Mouse (Mus musculus) brain, embryonic 14.5 days (tissue): ENCODE results near the gene Ppcdc.

Source experiments
- CTCF ChIP-seq: fragments of 200-500 bp; IDR thresholded peaks from 2 replicates; pipeline ENCODE4 v1.5.1; 2012; ENCODE audit warnings: inconsistent platforms, mild to moderate bottlenecking, moderate library complexity, borderline replicate concordance; ENCODE audit not compliant: insufficient read depth, insufficient read length; ENCODE audit errors: extremely low read depth
- POLR2A ChIP-seq: fragments of 200-500 bp; IDR thresholded peaks from 2 replicates; pipeline ENCODE4 v1.6.1; 2012; ENCODE audit warnings: mild to moderate bottlenecking, inconsistent platforms, borderline replicate concordance; ENCODE audit not compliant: poor library complexity, insufficient read depth, insufficient read length, severe bottlenecking; ENCODE audit errors: extremely low read depth

GRCm38 (mm10) chr9:57404036-57404435 is 35.9 kb downstream of the Ppcdc start:
- TF ChIP-seq CTCF (no peak), POLR2A (no peak)
